Mouse (Mus musculus) forebrain, embryonic 11.5 days (tissue): ENCODE results near the gene Nop9. TPM values are rescaled to one million over a fixed set of nuclear protein-coding genes. Genes with fewer than 3 reads are reported as not detected.
"Not testable (repeated sequence)": the region's sequence is repeated elsewhere in the genome, so short reads cannot be mapped to it uniquely, and the experiment has no call there.

Experiments used
- ATAC-seq: fragments of 200-750 bp; cut with Nextera tagmentation; replicated peaks from 2 replicates; pipeline ENCODE4 v1.8.0; 2017; ENCODE audit warnings: moderate TSS enrichment; ENCODE audit not compliant: low FRiP score
- DNase-seq: peaks from one replicate; pipeline ENCODE4 v3.0.0-alpha.2; 2017; ENCODE audit warnings: low spot score
- H3K27ac ChIP-seq: fragments of 300-500 bp; sonication (generic); 2 replicates; pipeline ENCODE4 v1.5.1; 2014; ENCODE audit warnings: low read depth, low read length
- H3K27me3 ChIP-seq: fragments of 300-500 bp; sonication (generic); 2 replicates; pipeline ENCODE4 v1.6.1; 2014; ENCODE audit warnings: mild to moderate bottlenecking, low read length, mixed read lengths; ENCODE audit not compliant: control insufficient read depth, insufficient read depth
- H3K36me3 ChIP-seq: fragments of 300-500 bp; sonication (generic); 2 replicates; pipeline ENCODE4 v1.6.1; 2014; ENCODE audit warnings: mild to moderate bottlenecking, low read length, moderate library complexity, mixed read lengths; ENCODE audit not compliant: control insufficient read depth, insufficient read depth
- H3K4me1 ChIP-seq: fragments of 300-500 bp; sonication (generic); replicated peaks from 2 replicates; pipeline ENCODE4 v1.6.1; 2014; ENCODE audit warnings: low read length, mixed read lengths; ENCODE audit not compliant: control insufficient read depth, insufficient read depth
- H3K4me2 ChIP-seq: fragments of 300-500 bp; sonication (generic); 2 replicates; pipeline ENCODE4 v1.6.1; 2014; ENCODE audit warnings: low read depth, mild to moderate bottlenecking, low read length, moderate library complexity, mixed read lengths; ENCODE audit not compliant: severe bottlenecking
- H3K4me3 ChIP-seq: fragments of 300-500 bp; sonication (generic); 2 replicates; pipeline ENCODE4 v1.5.1; 2014; ENCODE audit warnings: low read depth, low read length
- H3K9ac ChIP-seq: fragments of 300-500 bp; sonication (generic); 2 replicates; pipeline ENCODE4 v1.6.1; 2014; ENCODE audit warnings: low read length
- H3K9me3 ChIP-seq: fragments of 300-500 bp; sonication (generic); 2 replicates; pipeline ENCODE4 v1.6.1; 2016; ENCODE audit warnings: low read length, mixed read lengths; ENCODE audit not compliant: control insufficient read depth
- WGBS: fragments of 180-500 bp; shearing (Covaris S2); extraction: QIAGEN DNeasy Blood & Tissue Kit; methylation state at CpG from one replicate; pipeline ENCODE4 v1.1.7; 2014; 5-methylcytosine and 5-hydroxymethylcytosine counted together
- polyA plus RNA-seq: library from polyadenylated mRNA; unstranded; fragments of >200 nt; fragmentation: Nextera tagmentation; extraction: Ambion mirVana; gene quantifications from 2 replicates; pipeline ENCODE4 v1.2.1, GENCODE M21; 2014

The Nop9 gene
- polyA plus RNA-seq, 1 experiment from 2014 or later = 54.2 TPM

DNA sequence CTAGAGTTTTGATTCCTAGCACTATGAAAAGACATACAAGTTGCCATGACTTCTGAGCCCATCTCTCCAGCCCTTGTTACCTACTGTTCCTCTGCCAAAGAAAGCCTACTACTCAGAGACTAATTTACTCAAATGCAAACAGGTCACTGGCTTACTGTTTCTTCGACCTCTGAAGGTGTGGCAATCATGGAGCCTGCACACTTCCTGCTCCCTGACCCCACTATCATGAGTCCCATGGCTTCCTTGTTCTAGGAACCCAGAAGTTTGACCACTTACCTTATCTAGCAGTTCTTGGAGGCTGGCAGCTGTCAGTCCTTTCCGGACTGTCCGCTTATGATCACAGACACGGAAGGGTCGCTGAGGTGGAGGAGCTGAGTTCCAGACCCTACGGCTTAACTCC, 12.1 kb downstream of the Nop9 start:
- no peaks in the 10 kb centered on the region for H3K9me3 ChIP-seq
- peaks cover 6% of the 10 kb centered on the region; the same call in 1 of the 2 replicates for H3K4me1 ChIP-seq
- DNase-seq (no peak), ATAC-seq (no peak)
- H3K4me2 ChIP-seq = no peak overlapping the region
- peaks cover 19% of the 10 kb centered on the region for H3K27me3 ChIP-seq
- WGBS = 88% methylated on average over 6 of the region's 6 CpGs
- no peak overlapping the region for H3K9ac ChIP-seq
- H3K27ac ChIP-seq = no peak overlapping the region
- no peak overlapping the region for H3K4me3 ChIP-seq
- H3K36me3 ChIP-seq = peaks cover 13% of the 10 kb centered on the region; the same call in 1 of the 2 replicates

DNA sequence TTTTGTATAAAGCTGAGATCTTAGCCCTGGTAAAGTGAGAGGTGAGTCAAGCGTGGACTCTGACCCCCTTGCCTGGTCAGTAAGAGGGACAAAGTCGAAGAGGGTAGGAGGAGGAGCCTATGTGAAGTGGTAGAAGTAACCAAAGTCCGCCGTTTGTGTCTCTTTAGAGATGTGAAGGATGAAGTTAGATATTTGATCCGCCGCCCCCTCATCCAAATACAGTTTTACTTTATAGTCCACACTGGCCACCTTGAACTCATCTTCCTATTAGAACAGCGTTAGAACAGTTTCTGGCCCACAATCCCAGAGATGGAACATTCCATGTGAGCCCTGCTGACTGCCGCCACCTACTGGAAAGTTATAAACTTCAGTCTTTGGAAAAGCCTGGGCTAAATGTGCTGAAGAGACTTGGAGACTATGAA, 12.9 kb downstream of the Nop9 start, which contains the start of gene Cideb:
Cideb (minus strand) TSS at position 96 of the 422 bp plus-strand sequence.
- H3K4me2 ChIP-seq = peak within 1 kb of the TSS; percentile 1; the same call in 1 of the 2 replicates
- peaks cover 26% of the 10 kb centered on the region for H3K27me3 ChIP-seq
- H3K9ac ChIP-seq = no peak within 1 kb of the TSS
- no peaks in the 10 kb centered on the region for H3K9me3 ChIP-seq
- no peak within 1 kb of the TSS for H3K4me3 ChIP-seq
- DNase-seq (peak; percentile 65), ATAC-seq (no peak)
- H3K27ac ChIP-seq = no peak within 1 kb of the TSS
- peaks cover 6% of the 10 kb centered on the region; the same call in 1 of the 2 replicates for H3K4me1 ChIP-seq
- WGBS = 22% methylated on average over 8 of the region's 8 CpGs
- peaks cover 9% of the 10 kb centered on the region; the same call in 1 of the 2 replicates for H3K36me3 ChIP-seq

DNA sequence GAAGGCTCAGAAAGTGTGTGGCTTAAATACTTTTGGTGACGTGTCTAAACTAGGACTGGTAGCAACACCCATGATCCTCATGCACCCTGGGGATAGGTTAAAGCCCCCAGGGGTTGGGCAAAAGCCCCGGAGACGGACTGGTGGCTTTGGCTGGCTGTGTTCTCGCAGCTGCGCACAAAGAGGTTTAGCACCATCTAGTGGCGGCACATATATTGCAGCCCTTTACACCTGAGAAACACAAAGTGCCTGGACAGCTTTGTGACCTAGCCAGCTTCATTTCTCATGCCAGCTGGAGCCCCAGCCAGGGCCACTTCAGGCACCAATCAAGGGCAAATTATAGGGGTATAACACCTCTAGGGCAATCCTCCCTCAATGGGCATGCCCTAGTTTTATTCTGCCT, 14.7 kb downstream of the Nop9 start:
- not testable (repeated sequence) for H3K27ac ChIP-seq, H3K36me3 ChIP-seq, H3K9ac ChIP-seq, ATAC-seq, H3K4me1 ChIP-seq, H3K9me3 ChIP-seq, H3K4me3 ChIP-seq
- WGBS = 1% methylated on average over 6 of the region's 6 CpGs
- Histone ChIP-seq H3K4me2 (peak overlapping the region; percentile 36; the same call in 1 of the 2 replicates), H3K27me3 (peaks cover 39% of the 10 kb centered on the region)
- DNase-seq = peak; percentile 91

DNA sequence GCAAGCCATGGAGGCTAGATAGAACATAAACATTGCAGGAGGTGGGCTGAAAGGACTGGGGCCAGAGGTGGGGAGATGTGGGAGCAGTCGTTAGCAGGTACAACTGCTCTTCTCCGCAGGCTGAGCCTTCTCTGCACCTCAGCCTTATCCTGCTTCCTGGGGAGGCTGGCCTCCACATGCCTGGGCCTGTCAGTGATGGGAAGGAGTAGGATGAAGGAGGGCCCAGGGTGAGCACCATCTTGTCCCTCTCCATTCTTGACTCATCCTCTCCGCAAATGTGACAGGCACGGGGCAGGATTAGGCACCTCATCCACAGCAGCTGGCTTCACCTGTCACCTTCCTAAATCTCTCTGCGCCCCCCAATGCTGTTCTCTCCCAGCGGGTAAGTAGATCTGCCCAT, 15.7 kb downstream of the Nop9 start, which contains the start of gene Ltb4r2:
Ltb4r2 (plus strand) TSS at position 266 of the 400 bp plus-strand sequence.
- no peaks in the 10 kb centered on the region for H3K9me3 ChIP-seq
- DNase-seq (no peak), ATAC-seq (no peak)
- H3K36me3 ChIP-seq = no peaks in the 10 kb centered on the region
- peak within 1 kb of the TSS; percentile 93 for H3K4me2 ChIP-seq
- no peak within 1 kb of the TSS for H3K27ac ChIP-seq
- 71% methylated on average over 6 of the region's 6 CpGs for WGBS
- H3K27me3 ChIP-seq = peaks cover 41% of the 10 kb centered on the region
- H3K4me1 ChIP-seq = peaks cover 6% of the 10 kb centered on the region; the same call in 1 of the 2 replicates
- peak within 1 kb of the TSS; percentile 65 for H3K9ac ChIP-seq
- peak within 1 kb of the TSS; percentile 47 for H3K4me3 ChIP-seq

DNA sequence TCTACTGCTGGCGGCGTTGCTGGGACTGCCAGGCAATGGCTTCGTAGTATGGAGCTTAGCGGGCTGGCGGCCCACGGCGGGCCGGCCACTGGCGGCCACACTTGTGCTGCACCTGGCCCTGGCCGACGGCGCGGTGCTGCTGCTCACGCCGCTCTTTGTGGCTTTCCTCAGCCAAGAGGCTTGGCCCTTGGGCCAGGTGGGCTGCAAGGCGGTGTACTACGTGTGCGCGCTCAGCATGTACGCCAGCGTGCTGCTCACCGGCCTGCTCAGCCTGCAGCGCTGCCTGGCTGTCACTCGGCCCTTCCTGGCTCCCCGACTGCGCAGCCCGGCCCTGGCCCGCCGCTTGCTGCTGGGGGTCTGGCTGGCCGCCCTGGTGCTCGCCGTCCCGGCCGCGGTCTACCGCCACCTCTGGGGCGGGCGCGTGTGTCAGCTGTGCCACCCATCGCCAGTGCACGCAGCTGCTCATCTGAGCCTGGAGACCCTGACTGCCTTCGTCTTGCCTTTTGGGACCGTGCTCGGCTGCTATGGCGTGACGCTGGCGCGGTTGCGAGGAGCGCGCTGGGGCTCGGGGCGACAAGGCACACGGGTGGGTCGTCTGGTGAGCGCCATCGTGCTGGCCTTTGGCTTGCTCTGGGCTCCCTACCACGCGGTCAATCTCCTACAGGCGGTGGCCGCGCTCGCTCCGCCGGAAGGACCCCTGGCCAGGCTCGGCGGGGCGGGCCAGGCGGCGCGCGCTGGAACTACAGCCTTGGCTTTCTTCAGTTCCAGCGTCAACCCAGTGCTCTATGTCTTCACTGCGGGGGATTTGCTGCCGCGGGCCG, 16.7 kb downstream of the Nop9 start:
- Histone ChIP-seq H3K4me3 (peak overlapping the region; percentile 47), H3K4me1 (peaks cover 6% of the 10 kb centered on the region; the same call in 1 of the 2 replicates), H3K9me3 (no peaks in the 10 kb centered on the region), H3K27ac (no peak overlapping the region), H3K9ac (peak overlapping the region; percentile 65), H3K4me2 (peak overlapping the region; percentile 93), H3K36me3 (no peaks in the 10 kb centered on the region), H3K27me3 (peaks cover 48% of the 10 kb centered on the region)
- WGBS = under 1% methylated on average over 77 of the region's 77 CpGs
- ATAC-seq (peak; percentile 51), DNase-seq (peak; percentile 79)

DNA sequence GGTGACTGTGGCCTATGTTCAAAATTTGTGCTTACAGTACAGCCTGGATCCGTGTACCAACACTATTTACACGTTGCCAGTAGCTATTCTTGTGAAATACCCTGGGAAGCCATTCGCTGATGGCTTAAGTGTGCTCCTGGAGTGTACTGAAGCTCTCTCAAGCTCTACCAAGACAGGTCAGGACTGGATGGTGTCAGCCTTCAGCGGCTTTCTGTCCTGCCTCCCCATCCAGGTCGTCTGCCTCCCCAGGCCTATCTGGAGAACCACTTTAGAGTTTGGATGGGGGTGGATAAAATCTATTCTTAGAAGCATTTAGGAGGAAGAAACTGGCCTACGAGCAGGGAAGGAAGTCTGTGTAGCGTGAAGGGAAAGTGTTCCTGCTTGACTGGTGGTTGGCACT, 17.7 kb downstream of the Nop9 start:
- H3K9ac ChIP-seq = no peak overlapping the region
- no peak overlapping the region for H3K4me3 ChIP-seq
- 62% methylated on average over 7 of the region's 7 CpGs for WGBS

DNA sequence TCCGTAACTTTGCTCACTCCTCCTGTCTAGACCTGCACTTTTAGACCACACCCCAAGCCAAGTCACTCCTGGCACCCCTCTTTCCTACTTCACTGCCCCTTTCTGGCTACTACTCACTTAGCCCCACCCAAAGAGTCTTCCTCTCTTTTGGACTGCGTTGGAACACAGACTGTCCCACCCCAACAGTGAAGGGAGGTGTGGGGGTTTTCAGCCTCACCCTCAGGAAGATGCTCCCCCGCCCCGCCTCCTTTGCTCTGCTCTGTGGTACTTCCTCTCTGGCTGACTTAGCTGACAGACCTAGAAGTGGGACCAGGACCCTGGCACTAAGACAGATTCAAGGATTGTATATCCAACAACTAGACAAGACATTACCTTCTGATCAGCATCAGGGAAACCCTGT, 20.2 kb downstream of the Nop9 start, which contains the start of gene Ltb4r1:
Ltb4r1 (plus strand) TSS at position 267 of the 400 bp plus-strand sequence.
- Histone ChIP-seq H3K27ac (no peak within 1 kb of the TSS), H3K4me2 (no peak within 1 kb of the TSS), H3K9ac (no peak within 1 kb of the TSS), H3K27me3 (peaks cover 62% of the 10 kb centered on the region), H3K9me3 (no peaks in the 10 kb centered on the region), H3K4me1 (peaks cover 6% of the 10 kb centered on the region), H3K36me3 (no peaks in the 10 kb centered on the region), H3K4me3 (no peak within 1 kb of the TSS)
- WGBS = 82% methylated on average over 4 of the region's 4 CpGs
- DNase-seq (no peak), ATAC-seq (no peak)

More for the DNA sequence above, 17.7 kb downstream of the Nop9 start:
- Histone ChIP-seq H3K4me2 (no peak overlapping the region; the same call in 1 of the 2 replicates), H3K36me3 (no peaks in the 10 kb centered on the region), H3K27ac (no peak overlapping the region), H3K9me3 (no peaks in the 10 kb centered on the region), H3K4me1 (peaks cover 6% of the 10 kb centered on the region), H3K27me3 (peaks cover 57% of the 10 kb centered on the region)
- ATAC-seq (no peak), DNase-seq (no peak)

DNA sequence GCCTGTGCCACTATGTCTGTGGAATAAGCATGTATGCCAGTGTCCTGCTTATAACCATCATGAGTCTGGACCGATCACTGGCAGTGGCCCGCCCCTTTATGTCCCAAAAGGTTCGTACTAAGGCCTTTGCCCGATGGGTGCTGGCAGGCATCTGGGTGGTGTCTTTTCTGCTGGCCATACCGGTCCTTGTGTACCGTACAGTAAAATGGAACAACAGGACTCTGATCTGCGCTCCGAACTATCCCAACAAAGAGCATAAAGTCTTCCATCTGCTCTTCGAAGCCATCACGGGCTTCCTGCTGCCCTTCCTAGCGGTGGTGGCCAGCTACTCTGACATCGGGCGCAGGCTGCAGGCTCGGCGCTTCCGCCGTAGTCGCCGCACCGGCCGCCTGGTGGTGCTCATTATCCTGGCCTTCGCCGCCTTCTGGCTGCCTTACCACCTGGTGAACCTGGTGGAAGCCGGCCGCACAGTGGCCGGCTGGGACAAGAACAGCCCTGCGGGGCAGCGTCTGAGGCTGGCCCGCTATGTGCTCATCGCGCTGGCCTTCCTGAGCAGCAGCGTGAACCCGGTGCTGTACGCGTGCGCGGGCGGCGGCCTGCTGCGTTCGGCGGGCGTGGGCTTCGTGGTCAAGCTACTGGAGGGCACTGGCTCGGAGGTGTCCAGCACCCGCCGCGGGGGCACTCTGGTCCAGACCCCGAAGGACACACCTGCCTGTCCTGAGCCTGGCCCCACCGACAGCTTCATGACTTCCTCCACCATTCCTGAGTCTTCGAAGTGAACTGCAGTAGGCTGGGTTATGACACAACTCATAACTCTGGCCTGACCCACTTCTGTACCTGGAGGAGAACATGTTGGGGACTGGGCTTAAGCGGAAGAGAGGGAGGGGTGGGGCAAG, 22.3 kb downstream of the Nop9 start:
- peak overlapping the region; percentile 75 for H3K4me2 ChIP-seq
- DNase-seq = peak; percentile 76
- peaks cover 43% of the 10 kb centered on the region for H3K27me3 ChIP-seq
- H3K9ac ChIP-seq = peak overlapping the region; percentile 55
- H3K4me3 ChIP-seq = peak overlapping the region; percentile 36
- no peaks in the 10 kb centered on the region for H3K36me3 ChIP-seq
- H3K9me3 ChIP-seq = no peaks in the 10 kb centered on the region
- H3K4me1 ChIP-seq = no peaks in the 10 kb centered on the region; the same call in 1 of the 2 replicates
- WGBS = 12% methylated on average over 52 of the region's 52 CpGs
- peak; percentile 53; the same call in 1 of the 2 replicates for ATAC-seq
- no peak overlapping the region for H3K27ac ChIP-seq
